Mouse (Mus musculus) cerebellum, postnatal 36 days (tissue): ENCODE measurements at regions not wholly inside any gene's neighbourhood (a gene's known extent, or its start where the extent isn't known, plus 50 kb on each side); places are given as distances from the start of the nearest gene placed in this dataset.
A peak's percentile ranks its signal among the peaks of the same experiment; 100 is the strongest.
"Not testable (repeated sequence)": the region's sequence is repeated elsewhere in the genome, so short reads cannot be mapped to it uniquely, and the experiment has no call there.

Experiments used
- DNase-seq, 2 experiments: peaks; one replicate each; pipeline ENCODE4 v3.0.0; 2021 to 2022; ENCODE audit warnings: mixed read lengths in 2 of 2

DNA sequence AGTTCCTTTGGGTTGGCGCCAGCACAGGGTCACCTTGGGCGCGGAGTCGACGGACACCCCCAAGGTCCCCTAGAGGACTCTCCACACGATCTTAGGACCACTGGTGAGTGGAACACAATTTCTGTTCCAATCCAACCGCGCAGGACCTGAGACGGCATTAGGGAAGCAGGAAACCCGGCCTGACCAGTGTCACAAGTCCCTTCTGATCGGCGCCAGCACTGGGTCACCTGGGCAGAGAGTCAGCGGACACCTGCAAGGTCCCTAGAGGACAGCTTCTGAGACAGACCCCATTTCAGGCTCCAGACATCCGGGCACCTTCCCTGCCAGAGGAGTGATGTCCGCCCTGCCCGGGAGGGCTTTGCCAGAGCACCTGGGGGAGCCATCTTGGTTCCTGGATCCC is 74.2 kb upstream of the Cdh13 start:
- DNase-seq, result not testable (repeated sequence)

DNA sequence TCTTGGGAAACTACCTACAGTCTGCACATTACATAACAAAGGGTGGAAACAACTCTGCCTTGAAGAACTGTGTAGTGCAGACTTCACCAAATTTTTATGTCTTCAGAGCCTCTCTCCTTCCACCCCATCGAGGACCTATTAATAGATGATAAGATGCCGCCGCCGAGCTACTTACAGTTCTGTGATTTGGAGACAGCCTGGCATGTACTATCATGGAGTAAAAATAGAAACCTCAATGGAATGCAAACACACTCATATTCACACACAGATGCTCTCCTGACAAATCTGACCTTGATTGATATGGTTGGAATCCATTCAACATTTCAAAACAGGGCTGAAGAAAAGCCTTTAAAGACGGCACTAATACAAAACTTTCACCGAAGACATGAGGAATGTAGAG is 92.7 kb upstream of the Cdh13 start:
- no peak for DNase-seq

DNA sequence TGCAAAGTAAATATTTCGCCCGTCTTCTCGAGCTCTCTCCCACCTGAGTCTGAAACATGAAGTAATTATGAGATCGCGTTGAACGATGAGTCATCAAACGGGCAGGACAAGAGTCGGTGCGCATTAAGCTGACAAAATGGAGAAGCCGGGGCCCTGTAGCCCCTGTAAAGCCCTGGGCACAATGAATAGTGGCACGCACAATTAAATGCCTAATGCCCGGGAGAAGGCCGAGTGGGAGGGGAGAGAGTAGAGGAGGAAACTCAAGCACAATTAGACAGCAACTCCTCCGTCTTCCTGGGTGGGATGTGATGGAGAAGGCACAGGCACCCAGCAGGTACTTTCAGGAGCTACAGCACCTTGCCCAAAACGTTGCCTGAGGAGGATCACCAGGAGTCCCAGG is 94.3 kb upstream of the Cdh13 start:
- no peak for DNase-seq

DNA sequence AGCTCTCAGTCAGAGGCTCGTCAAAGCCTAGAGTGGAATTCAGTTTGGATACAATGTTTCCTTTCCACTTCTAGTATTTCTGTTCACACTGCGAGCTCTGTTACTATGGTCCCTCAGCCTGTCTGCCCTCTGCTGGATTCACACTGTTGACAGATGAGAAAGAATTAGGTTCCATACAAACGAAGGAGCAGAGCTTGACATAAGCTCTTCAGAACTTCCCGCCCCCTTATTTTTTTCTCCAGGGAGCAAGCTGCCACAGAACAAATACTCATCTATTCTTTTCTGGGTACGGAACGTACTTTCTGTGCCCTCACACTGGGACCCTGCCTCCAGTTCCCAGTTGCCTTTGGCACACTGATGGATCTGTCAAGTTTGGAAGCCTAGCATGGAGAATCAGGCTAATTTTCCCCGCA is 114.5 kb upstream of the Cdh13 start:
- DNase-seq, result no peak

DNA sequence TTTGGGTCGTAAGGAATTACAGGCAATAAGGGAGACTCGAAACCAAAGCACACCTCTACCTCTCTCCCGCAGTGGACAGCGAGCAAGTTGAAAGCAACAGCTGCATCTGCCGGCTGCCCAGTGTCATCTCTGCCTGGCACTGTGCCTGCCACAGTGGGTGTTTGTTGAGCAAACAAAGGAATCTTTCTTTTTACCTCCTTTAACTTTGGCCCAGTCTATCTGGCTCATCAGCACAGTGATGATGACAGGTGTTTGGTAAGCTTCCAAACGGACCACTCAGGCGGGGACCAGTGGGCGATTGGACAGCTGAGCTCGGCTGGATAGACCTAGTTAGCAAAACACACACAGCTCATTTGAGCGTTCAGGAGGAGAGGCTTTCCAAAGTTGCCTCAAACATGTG is 121.4 kb upstream of the Cdh13 start:
- DNase-seq, result peak in 1 of 2 experiments; percentile 10

GRCm38 (mm10) chr8:118147359-118148205 is 136.0 kb upstream of the Cdh13 start:
- DNase-seq, result no peak

DNA sequence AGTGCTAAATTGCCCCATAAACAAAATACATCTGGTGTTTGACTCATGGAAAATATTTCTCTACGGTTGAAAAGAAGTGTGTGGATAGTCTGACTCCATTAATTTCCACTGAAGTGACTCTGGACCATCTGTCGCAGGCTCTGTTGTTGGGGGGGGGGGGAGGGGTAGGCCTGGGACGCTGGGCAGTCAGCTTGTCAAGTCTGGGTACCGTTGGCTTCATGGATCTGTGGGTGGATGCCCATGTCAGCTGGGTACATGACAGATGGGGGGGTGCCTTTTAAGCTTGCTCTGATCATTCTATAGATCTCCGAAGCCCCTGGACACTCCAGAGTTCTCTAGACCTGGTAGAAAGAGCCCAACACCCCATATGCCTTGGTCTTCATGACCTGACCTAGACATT is 139.0 kb upstream of the Cdh13 start:
- peak in 1 of 2 experiments; percentile 5 for DNase-seq

DNA sequence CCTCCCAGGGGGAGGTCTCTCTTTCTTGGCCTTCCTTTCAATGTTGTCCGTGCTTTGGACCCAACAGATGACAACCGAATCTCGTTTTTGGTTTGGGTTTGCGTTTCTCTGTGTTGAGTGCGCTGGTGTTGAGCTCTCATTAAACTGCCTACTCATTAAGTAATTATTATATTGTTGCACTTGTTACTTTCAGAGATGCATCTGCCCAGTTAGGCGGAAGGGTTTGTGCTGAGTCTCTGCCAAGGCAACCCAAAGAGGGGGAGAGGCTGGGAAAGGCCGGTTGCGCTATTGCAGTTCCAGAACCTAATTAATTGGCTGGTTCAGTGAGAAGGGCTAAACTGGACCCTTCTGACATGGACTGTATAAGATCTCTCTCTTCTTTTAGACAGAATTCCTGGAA is 141.2 kb upstream of the Cdh13 start:
- no peak for DNase-seq

GRCm38 (mm10) chr8:118139928-118140327 is 143.6 kb upstream of the Cdh13 start:
- DNase-seq, result no peak

DNA sequence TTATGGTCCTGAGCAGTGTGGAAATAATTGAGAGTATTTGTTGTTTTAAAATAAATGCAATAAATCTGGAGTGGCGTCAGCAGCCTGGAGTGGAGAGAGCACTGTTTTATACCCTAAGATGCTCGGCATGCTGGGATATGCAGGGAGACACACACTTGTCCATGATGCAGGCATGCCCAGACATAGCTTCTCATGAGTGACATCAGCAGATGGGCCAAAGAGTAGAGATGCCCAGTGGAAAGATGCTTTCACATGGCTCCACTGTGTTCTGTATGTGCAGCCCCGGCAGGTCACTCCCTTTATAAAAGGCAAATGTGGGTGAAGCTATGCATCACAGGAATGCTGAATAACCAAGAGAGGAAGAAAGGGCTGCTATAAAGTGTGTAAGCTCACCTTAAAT is 145.7 kb upstream of the Cdh13 start:
- DNase-seq, result no peak

GRCm38 (mm10) chr8:118124993-118125392 is 158.5 kb upstream of the Cdh13 start:
- DNase-seq, result no peak

- DNase-seq, result no peak
Observed at GRCm38 (mm10) chr8:118114253-118114652, 169.3 kb upstream of the Cdh13 start.

- DNase-seq, result no peak
Observed at GRCm38 (mm10) chr8:118104464-118105050, 179.0 kb upstream of the Cdh13 start.

GRCm38 (mm10) chr8:118101346-118101745 is 182.2 kb upstream of the Cdh13 start:
- no peak for DNase-seq

- no peak for DNase-seq
Observed at GRCm38 (mm10) chr8:118062736-118063135, 220.8 kb upstream of the Cdh13 start.

- DNase-seq, result no peak
Observed at GRCm38 (mm10) chr8:118056781-118057180, 226.8 kb upstream of the Cdh13 start.

GRCm38 (mm10) chr8:118055536-118055935 is 228.0 kb upstream of the Cdh13 start:
- no peak for DNase-seq

- DNase-seq, result no peak
Observed at GRCm38 (mm10) chr8:118050386-118050785, 233.1 kb upstream of the Cdh13 start.

GRCm38 (mm10) chr8:118042253-118042860 is 240.6 kb upstream of the Mphosph6 start:
- no peak for DNase-seq

DNA sequence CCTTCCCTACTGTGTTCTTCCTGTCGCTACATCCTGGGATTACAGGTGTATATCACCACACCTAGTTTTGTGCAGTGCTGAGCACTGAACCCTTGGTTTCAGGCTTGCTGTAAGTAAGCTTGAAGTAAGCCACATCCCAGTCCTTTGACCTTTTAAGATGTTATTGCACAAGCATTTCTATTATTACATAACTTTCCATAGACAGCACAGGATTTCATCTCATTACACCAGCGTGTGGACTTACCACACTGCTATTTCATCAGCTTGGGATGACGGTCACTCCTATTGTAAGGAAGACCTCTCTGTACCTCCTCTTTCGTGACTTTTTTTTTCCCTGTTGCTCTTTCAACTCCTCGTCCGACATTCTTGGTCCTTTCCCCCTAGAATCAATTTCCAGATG is 239.5 kb upstream of the Mphosph6 start:
- DNase-seq, result no peak

GRCm38 (mm10) chr8:118037801-118038200 is 236.1 kb upstream of the Mphosph6 start:
- DNase-seq, result no peak

- DNase-seq, result peak; percentile 3 to 10
Observed at GRCm38 (mm10) chr8:118034051-118034450, 232.3 kb upstream of the Mphosph6 start.

DNA sequence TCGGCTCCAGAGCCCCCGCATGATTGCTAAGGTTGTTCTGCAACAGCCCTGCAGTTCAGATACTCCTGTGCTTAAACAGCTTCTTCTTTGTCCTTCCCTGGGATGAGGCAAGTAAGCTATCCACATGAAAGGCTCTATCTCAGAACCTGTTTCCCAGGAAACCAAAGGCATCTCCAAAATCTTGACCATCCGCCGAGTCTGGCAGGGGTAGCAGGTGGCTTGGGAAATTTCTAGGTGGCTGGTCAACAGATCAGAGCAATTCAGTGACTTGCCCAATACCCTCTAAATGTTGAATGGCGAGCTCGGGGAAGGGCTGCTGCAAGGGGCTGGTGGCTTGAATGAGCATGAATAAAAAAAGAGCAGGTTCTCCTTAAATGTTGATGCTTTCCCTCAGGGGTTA is 229.7 kb upstream of the Mphosph6 start:
- no peak for DNase-seq
